Mouse (Mus musculus): ENCODE measurements around the gene Cuta.
A peak's percentile ranks its signal among the peaks of the same experiment; 100 is the strongest.
"Not testable (repeated sequence)": the region's sequence is repeated elsewhere in the genome, so short reads cannot be mapped to it uniquely, and the experiment has no call there.

Cuta gene

GRCm38 (mm10) chr17:26936921-26937695, 2.3 kb downstream of the Cuta start:
- DNase-seq (ENCODE audit: inconsistent ontology term) = no peak

GRCm38 (mm10) chr17:26936453-26936852, 2.9 kb downstream of the Cuta start:
- DNase-seq (ENCODE audit: inconsistent ontology term) = no peak

GRCm38 (mm10) chr17:26935027-26935426, 4.3 kb downstream of the Cuta start:
- DNase-seq (ENCODE audit: inconsistent ontology term) = no peak

- no peak for DNase-seq (ENCODE audit: inconsistent ontology term)
Observed at GRCm38 (mm10) chr17:26933885-26934827, 5.2 kb downstream of the Cuta start.

DNA sequence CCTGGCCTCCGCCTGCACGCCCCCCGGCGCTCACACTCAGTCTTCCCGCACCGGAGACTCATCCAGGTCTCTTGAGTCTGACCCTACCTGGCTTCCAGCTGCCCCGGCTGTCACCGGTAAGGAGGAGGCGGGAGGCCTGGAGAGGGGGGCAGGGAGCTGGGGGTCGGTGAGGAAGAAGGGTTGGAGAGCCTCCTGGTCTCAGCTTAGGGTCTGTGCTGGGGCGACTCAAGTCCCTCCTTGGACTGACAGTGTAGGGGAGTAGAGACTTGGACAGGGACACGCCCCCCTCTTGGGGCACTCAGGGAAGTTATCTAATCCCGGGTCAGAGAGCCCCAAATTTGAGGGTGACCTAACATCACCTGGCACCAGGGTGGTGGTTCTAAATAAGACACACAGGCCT, 6.0 kb downstream of the Cuta start:
- DNase-seq (ENCODE audit: inconsistent ontology term) = no peak

DNA sequence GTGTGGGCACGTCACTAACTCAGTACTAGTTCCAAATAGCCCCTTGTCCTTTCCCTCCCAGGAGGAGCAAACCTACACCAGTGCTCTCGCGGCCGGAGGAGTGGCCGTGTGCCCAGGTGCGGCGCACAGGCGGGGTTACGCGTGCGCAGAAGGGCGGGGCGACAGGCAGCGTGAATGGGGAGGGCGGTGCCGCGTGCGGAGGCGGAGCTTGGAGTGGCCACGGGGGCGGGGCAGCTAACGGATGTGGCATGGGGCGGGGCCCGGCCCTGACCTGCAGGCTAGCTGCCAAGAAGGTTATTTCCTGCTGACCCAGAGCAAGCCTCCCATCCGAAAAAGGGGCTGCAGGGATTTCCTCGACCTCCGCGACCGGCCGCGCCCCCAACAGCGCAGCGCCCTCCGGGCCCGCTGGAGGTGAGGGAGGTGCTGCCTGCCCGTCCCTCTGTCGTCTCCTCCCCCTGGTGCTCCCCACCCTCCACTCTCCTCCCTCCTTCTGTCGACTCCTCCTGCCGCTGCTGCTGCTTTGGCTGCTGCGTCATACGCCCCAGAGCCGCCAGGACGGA, 6.5 kb downstream of the Cuta start, which contains the start of gene Phf1:
Phf1 (plus strand) TSS at position 214 of the 560 bp plus-strand sequence.
- peak; percentile 97 for DNase-seq (ENCODE audit: inconsistent ontology term)

- DNase-seq (ENCODE audit: inconsistent ontology term) = peak; percentile 65
Observed at GRCm38 (mm10) chr17:26931795-26932194, 7.6 kb downstream of the Cuta start.

DNA sequence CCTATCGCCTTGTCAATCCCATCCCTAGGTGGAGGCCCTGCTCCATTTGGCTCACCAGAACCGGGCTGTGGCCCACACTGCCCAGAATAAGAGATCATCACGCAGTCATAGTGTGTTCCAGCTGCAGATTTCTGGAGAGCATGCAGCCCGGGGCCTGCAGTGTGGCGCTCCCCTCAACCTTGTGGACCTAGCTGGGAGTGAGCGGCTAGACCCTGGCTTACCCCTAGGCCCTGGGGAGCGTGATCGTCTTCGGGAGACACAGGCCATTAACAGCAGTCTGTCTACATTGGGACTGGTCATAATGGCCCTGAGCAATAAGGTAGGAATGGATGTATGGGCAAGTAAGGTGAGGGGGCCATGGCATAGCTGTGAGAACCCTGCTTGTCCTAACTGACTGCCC, 14.0 kb downstream of the Cuta start:
- not testable (repeated sequence) for DNase-seq (ENCODE audit: inconsistent ontology term)

- not testable (repeated sequence) for DNase-seq (ENCODE audit: inconsistent ontology term)
Observed at GRCm38 (mm10) chr17:26922368-26922767, 17.0 kb downstream of the Cuta start.

DNA sequence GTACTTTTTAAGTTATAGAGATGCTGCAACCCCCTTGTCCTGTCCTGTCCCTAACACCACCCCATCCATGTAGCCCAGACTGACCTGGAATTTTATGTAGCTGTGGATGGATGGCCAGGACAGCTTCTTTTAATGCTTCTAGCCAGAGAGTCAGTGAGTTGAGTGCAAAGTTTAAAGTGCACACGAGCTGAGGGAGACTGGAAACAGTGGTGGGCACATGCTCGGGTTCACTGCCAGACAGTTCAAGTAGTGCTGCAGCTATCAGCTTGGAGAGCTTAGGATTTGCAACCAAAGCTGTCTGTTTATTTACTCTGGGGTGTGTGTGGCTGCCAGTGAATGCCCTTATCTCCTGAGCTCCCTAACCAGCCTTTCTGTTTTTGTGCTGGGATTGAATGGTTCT, 19.9 kb downstream of the Cuta start:
- not testable (repeated sequence) for DNase-seq (ENCODE audit: inconsistent ontology term)

DNA sequence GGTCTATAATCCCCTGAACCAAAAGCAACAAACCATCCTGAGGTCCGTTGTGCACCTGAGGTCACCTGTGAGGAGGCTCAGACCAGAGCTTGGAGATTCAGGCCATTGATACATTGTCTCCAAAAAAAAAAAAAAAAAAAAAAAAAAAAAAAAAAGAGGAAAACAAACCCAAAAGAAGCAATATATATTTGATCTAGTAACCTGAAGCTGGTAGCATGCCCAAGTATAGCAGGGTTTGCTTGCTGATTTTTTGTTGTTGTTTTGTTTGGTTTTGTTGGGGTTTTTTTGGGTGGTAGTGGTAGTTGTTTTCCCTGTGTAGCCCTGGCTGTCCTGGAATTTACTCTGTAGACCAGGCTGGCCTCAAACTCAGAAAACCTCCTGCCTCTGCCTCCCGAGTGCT, 21.0 kb downstream of the Cuta start:
- DNase-seq (ENCODE audit: inconsistent ontology term) = no peak

DNA sequence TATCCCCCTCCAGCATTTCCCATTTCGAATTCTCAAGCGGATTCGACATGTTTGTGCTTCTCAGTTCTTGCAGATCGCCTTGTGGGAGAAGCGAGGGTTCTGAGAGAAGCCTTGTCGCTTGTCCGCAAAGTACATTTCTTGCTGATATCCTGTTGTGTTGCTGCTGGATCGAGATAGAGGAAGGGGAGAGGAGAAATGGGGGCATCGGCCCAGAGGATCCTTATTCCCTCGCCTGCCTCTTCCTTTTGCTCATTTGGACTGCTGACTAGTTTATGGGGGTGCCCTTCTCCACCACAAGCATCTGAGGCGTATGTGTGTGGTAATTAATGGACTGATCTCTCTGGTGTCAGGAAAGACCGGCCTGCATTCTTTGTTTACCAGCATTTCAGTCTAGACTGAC, 21.8 kb downstream of the Cuta start:
- not testable (repeated sequence) for DNase-seq (ENCODE audit: inconsistent ontology term)

GRCm38 (mm10) chr17:26916711-26917482, 22.5 kb downstream of the Cuta start, which contains the start of gene Kifc5b:
TSS of gene Kifc5b (plus strand) at chr17:26917091.
- peak; percentile 100 for DNase-seq (ENCODE audit: inconsistent ontology term)

GRCm38 (mm10) chr17:26915248-26915647, 24.1 kb downstream of the Cuta start:
- DNase-seq (ENCODE audit: inconsistent ontology term) = no peak

- DNase-seq (ENCODE audit: inconsistent ontology term) = not testable (repeated sequence)
Observed at GRCm38 (mm10) chr17:26907506-26907905, 31.9 kb downstream of the Cuta start.

GRCm38 (mm10) chr17:26904320-26904719, 35.0 kb downstream of the Cuta start:
- no peak for DNase-seq (ENCODE audit: inconsistent ontology term)

DNA sequence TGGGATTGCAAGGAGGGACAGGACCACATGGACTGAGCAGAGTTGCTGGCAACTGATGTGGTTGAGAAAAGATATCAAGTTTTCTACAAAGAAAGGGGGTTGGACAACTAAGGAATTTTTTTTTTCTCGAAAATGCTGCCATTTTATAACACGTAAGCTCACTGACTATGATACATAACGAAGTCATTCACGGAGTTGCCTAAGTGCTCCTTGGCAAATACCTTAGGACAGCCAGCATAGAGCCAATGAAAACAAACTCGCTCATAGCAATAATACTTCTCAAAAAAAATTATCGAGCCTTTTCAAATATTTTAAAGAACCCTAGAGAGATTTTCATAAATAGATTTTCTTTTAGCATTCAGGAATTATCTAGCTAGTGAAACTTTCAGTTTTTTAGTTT, 38.5 kb downstream of the Cuta start:
- DNase-seq (ENCODE audit: inconsistent ontology term) = no peak

DNA sequence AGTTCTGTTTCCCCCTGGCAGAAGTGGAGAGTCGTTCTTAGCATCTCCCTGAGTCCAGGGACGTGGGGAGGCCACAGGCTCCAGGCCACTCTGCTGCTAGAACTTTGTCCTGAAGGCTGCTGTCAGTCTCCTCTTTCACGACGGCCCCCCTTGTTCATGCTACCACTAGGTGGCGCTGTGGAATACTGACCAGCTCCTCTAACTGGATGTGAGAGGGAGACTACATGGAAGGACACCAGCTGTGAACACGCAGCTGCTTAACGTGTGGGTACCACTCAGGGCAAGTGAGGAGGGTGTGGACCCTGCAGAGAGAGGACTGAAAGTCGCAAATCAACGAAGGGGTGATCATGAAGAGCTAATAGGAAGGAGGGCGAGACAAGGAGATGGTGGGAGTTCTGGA, 43.8 kb downstream of the Cuta start:
- peak; percentile 40 for DNase-seq (ENCODE audit: inconsistent ontology term)

DNA sequence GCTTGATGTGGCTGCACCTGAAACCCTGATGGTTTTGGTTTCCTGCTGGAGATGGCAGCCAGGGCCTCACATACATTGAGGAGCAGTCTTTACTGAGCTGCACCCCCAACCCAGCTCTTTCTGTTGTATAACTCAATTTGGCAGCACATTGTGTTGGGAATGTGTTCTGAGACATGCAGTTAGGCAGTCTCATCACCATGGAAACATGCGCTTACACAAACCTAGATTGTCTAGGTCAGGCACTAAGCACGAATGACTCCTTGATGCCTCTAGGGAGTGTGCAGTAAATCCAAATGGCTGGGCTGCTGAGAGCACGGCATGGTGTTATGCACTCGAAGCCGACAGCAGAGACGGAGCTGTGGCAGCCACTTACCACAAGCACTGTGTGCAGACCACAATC, 45.0 kb downstream of the Cuta start:
- no peak for DNase-seq (ENCODE audit: inconsistent ontology term)

DNA sequence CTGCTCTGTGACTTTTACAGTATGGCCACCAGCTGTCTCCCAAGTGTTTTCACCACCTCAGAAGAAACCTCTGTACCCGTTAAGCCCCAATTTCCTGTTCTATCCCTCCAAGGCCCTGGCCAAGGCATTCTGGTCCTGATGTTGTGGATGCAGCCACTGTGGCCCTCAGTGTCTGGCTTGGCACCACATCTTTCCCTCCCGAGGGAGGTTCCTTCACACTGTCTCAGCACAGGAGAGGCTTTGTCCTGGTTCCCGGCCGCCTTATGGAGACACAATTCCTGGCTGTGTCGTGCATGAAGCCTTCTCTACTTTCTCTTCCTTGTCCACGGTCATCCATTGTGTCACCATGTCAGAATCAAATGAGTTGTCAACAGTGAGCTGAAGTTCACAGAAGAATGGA, 45.9 kb downstream of the Cuta start:
- peak; percentile 11 for DNase-seq (ENCODE audit: inconsistent ontology term)

DNA sequence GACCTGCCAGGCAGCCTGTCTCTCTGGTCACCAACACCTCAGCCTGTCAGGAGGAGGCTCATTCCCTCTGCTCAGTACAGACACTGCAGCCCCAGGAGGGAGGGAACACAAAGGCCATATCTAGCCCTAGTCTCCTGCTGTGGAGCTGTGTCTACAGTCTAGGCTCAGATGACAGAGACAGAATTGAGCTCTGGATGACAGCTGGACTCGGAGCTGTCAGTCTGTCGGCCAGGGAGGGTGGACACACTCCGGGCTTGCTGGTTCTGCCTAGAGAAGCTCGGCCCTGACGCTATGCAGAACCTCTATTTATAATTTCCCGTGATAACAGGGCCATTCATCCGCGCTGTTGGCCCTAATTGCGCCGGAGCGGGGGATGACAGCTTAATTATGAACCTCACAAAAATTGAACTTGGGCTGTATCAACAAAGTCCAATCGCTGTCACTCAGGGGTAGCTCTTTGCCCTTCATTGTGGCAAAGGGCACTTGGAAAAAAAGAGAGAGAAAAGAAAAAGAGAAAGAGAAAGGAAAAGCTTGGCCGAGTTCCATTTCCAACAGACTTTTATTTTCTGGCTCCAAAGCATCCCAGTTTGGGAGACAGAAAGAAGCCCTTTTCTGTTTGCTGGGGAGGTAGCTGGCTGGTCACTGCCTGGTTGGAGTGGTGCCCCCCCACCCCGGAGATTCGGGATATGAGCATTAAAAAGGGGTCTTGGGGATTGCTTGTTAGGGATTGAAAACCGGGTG, 46.6 kb downstream of the Cuta start:
- peak; percentile 56 for DNase-seq (ENCODE audit: inconsistent ontology term)
